Mouse (Mus musculus): ENCODE measurements around the gene Gm28053.

- TF ChIP-seq TAL1 (IDR thresholded peaks at IDR 0.05; ENCODE audit: low read length), result no peak
- no peak for TF ChIP-seq GATA1 (IDR thresholded peaks at IDR 0.05; ENCODE audit: low read length)
These were observed 17.9 kb upstream of the Gm28053 start for GRCm38 (mm10) chr6:48700251-48701075.

Measured in erythroblast, embryonic 14.5 days (primary cell).